Mouse (Mus musculus) urinary bladder, adult 18-20 months (tissue): ENCODE results near the gene Blcap.

Experiments used
- DNase-seq, 2 experiments: peaks; one replicate each; pipeline ENCODE4 v3.0.0; 2022; ENCODE audit warnings: low spot score in 2 of 2, mixed read lengths in 2 of 2

Blcap gene

DNA sequence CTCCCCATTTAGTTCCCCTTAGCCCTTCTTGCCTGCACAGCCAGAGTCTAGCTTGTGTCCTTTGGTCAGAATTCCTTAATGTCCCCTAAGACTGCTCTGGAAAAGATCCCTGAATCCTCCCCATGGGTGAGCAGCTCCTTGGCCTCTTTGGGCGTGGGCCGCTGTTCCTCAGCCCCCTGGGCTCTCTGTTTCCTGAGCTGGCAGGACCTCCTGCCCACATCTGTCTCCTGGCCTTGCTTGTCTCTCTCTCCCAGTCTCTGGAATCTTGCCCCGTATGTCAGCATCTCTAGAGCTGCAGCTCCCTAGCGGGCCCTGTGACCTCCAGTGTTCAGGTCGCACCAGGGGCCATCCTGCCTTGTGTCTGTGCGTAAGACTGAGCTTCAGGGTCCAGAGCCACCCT, 51.6 kb downstream of the Blcap start:
- DNase-seq = no peak

- no peak for DNase-seq
These were observed 52.6 kb downstream of the Blcap start for GRCm38 (mm10) chr2:157518451-157518850.

- DNase-seq = no peak
These were observed 53.5 kb downstream of the Blcap start for GRCm38 (mm10) chr2:157517526-157517925.

DNA sequence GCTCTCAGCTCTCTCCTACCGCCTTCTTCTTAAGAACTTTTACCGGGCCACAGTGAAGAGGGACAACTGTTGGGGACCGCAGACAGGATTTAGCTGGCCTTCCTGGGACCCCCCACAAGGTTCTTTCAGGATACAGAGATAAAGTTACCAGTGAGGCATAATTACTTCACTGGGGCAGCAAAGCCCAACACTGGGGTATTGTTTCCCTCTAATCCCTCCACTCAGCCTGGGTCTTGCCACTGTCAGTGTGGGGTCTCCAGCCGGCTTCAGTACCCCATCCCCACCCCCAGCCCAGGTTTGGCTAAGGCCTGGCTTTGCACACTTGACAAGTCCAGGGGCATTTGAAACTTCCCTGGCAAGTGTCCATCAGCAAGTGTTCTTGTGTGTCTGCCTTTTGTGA, 56.7 kb downstream of the Blcap start:
- DNase-seq = no peak

DNA sequence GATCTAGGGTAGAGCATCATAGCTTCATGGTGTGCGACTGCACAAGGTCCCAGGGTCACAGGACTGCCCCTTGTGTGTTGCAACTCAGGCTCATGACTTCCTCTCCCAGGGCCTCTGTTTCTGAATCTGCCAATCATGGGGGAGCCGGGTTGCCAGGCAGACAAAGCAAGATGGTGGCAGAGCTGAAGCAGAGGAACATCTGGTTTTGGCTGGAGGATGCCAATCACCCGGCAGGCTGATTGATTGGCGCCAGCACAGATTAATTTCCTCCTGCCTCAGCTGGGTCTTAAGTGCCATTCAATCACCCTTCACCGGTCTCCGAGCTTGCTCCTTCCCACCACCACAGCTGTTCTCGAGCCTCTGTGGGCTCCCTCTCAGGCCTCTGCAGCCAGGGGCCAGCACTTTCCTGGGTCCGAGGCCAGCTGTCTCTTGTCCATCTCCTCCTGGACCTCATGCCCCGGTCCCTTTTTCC, 57.3 kb downstream of the Blcap start:
- no peak for DNase-seq

DNA sequence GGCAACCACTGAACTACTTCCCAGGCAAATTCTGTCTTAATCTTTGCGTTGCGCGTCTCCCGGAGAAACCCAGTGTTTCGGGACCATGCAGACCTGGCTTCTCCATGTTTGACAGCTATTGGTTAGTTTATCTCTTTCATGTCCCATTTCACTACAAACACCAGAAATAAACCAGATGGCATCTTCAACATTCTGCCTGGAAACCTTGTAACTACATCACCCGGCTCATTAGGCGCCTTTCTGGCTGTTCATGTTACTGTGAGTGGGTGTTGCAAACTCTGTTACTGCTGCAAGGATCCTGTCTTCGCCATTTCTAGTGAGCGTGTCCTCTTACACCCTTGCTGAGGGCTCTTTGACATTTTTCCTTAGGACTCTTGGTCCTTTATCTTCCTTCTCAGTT, 58.2 kb downstream of the Blcap start:
- DNase-seq = no peak

- DNase-seq = no peak
These were observed 61.0 kb downstream of the Blcap start for GRCm38 (mm10) chr2:157510031-157510430.

DNA sequence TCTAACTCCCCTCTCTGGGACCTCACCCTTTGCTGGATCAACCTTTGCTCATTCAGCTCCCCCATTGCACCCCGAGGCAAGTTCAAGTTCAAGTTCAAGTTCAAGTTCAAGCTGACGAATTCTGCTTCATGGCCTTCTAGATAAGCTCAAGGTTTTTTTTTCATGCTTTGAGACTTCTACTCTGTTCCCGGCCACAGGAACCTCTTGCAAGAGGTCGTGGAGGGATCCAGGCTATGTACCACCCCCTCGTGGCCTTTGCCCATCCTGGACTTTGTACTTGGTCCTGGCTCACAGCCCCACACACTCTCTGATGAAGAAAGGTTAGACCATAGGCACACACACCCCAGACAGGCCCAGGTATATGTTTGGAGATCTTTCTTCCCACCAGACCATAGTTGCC, 61.9 kb downstream of the Blcap start:
- DNase-seq = no peak

DNA sequence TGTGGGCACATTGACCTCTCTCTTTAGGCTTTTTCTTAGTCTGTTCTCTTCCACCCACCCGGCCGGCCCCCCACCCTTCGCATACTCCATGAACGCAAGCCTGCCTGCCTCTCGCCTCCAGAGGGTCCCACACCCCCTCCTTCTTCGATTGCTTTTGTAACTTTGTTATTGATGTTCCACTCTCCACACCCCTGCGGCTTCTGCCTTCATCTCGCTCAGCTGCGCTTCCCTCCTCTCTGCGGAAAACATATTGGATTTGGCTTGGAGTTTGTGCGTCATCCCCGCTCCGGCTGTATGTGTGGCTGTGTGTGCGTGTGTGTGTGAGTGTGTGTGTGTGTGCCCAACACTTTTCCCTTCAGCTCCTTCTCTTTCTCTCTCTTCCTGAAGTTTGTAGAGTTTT, 64.3 kb downstream of the Blcap start:
- no peak for DNase-seq
